Mouse (Mus musculus): Measurements from ENCODE around the gene Rbm43. TPM values are rescaled to one million over a fixed set of nuclear protein-coding genes. Genes with fewer than 3 reads are reported as not detected.
A peak's percentile ranks its signal among the peaks of the same experiment; 100 is the strongest.

The Rbm43 gene
- polyA plus RNA-seq, 1 experiment from 2014 or later = 5.1 TPM

GRCm38 (mm10) chr2:51945812-51946211, 10.8 kb upstream of the Rbm43 start:
- ATAC-seq = no peak
- Histone ChIP-seq H3K9ac (ENCODE audit: low read depth, low read length) (no peak overlapping the region), H3K9me3 (ENCODE audit: control insufficient read depth) (no peaks in the 10 kb centered on the region), H3K4me3 (ENCODE audit: low read depth, low read length) (no peak overlapping the region), H3K4me1 (replicated peaks; ENCODE audit: control insufficient read depth, insufficient read depth, low read length) (no peaks in the 10 kb centered on the region), H3K36me3 (ENCODE audit: control insufficient read depth, insufficient read depth) (peaks cover 5% of the 10 kb centered on the region), H3K4me2 (replicated peaks; ENCODE audit: low read depth) (no peak overlapping the region), H3K27me3 (replicated peaks; ENCODE audit: control insufficient read depth, insufficient read depth, low read length) (no peaks in the 10 kb centered on the region), H3K27ac (ENCODE audit: low read depth, low read length) (no peak overlapping the region)
- TF ChIP-seq CTCF (IDR thresholded peaks at IDR 0.05; ENCODE audit: low read depth) = no peak
- WGBS = 71% methylated on average over 2 of the region's 2 CpGs

GRCm38 (mm10) chr2:51941832-51942231, 6.9 kb upstream of the Rbm43 start:
- Histone ChIP-seq H3K9me3 (ENCODE audit: control insufficient read depth) (no peaks in the 10 kb centered on the region), H3K27ac (ENCODE audit: low read depth, low read length) (no peak overlapping the region), H3K27me3 (replicated peaks; ENCODE audit: control insufficient read depth, insufficient read depth, low read length) (no peaks in the 10 kb centered on the region), H3K36me3 (ENCODE audit: control insufficient read depth, insufficient read depth) (no peaks in the 10 kb centered on the region), H3K4me2 (replicated peaks; ENCODE audit: low read depth) (no peak overlapping the region), H3K4me3 (ENCODE audit: low read depth, low read length) (no peak overlapping the region), H3K9ac (ENCODE audit: low read depth, low read length) (no peak overlapping the region), H3K4me1 (replicated peaks; ENCODE audit: control insufficient read depth, insufficient read depth, low read length) (no peaks in the 10 kb centered on the region)
- no peak for TF ChIP-seq CTCF (IDR thresholded peaks at IDR 0.05; ENCODE audit: low read depth)
- 90% methylated on average over 7 of the region's 7 CpGs for WGBS
- ATAC-seq = no peak

GRCm38 (mm10) chr2:51938750-51939149, 3.8 kb upstream of the Rbm43 start:
- Histone ChIP-seq H3K9me3 (ENCODE audit: control insufficient read depth) (no peaks in the 10 kb centered on the region), H3K36me3 (ENCODE audit: control insufficient read depth, insufficient read depth) (no peaks in the 10 kb centered on the region), H3K27ac (ENCODE audit: low read depth, low read length) (no peak overlapping the region), H3K4me1 (replicated peaks; ENCODE audit: control insufficient read depth, insufficient read depth, low read length) (no peaks in the 10 kb centered on the region; the same call in 1 of the 2 replicates), H3K4me3 (ENCODE audit: low read depth, low read length) (no peak overlapping the region), H3K27me3 (replicated peaks; ENCODE audit: control insufficient read depth, insufficient read depth, low read length) (no peaks in the 10 kb centered on the region), H3K9ac (ENCODE audit: low read depth, low read length) (no peak overlapping the region), H3K4me2 (replicated peaks; ENCODE audit: low read depth) (no peak overlapping the region)
- 59% methylated on average over 3 of the region's 3 CpGs for WGBS
- ATAC-seq = no peak
- no peak for TF ChIP-seq CTCF (IDR thresholded peaks at IDR 0.05; ENCODE audit: low read depth)

GRCm38 (mm10) chr2:51937004-51937403, 2.0 kb upstream of the Rbm43 start:
- Histone ChIP-seq H3K9me3 (ENCODE audit: control insufficient read depth) (no peaks in the 10 kb centered on the region), H3K4me3 (ENCODE audit: low read depth, low read length) (no peak overlapping the region), H3K27me3 (replicated peaks; ENCODE audit: control insufficient read depth, insufficient read depth, low read length) (no peaks in the 10 kb centered on the region), H3K4me2 (replicated peaks; ENCODE audit: low read depth) (no peak overlapping the region), H3K4me1 (replicated peaks; ENCODE audit: control insufficient read depth, insufficient read depth, low read length) (no peaks in the 10 kb centered on the region; the same call in 1 of the 2 replicates), H3K9ac (ENCODE audit: low read depth, low read length) (no peak overlapping the region), H3K36me3 (ENCODE audit: control insufficient read depth, insufficient read depth) (no peaks in the 10 kb centered on the region), H3K27ac (ENCODE audit: low read depth, low read length) (no peak overlapping the region)
- peak; percentile 17; the same call in 1 of the 2 replicates for TF ChIP-seq CTCF (IDR thresholded peaks at IDR 0.05; ENCODE audit: low read depth)
- ATAC-seq = no peak
- 64% methylated on average over 6 of the region's 6 CpGs for WGBS

- Histone ChIP-seq H3K27ac (ENCODE audit: low read depth, low read length) (no peak overlapping the region), H3K4me3 (ENCODE audit: low read depth, low read length) (no peak overlapping the region), H3K4me1 (replicated peaks; ENCODE audit: control insufficient read depth, insufficient read depth, low read length) (no peaks in the 10 kb centered on the region; the same call in 1 of the 2 replicates), H3K4me2 (replicated peaks; ENCODE audit: low read depth) (no peak overlapping the region), H3K36me3 (ENCODE audit: control insufficient read depth, insufficient read depth) (no peaks in the 10 kb centered on the region), H3K9me3 (ENCODE audit: control insufficient read depth) (no peaks in the 10 kb centered on the region), H3K27me3 (replicated peaks; ENCODE audit: control insufficient read depth, insufficient read depth, low read length) (no peaks in the 10 kb centered on the region), H3K9ac (ENCODE audit: low read depth, low read length) (no peak overlapping the region)
- WGBS = 70% methylated on average over 3 of the region's 3 CpGs
- no peak for TF ChIP-seq CTCF (IDR thresholded peaks at IDR 0.05; ENCODE audit: low read depth)
- no peak for ATAC-seq
Observed at GRCm38 (mm10) chr2:51936585-51936984, 1.6 kb upstream of the Rbm43 start.

- no peaks in the 10 kb centered on the region for H3K9me3 ChIP-seq (ENCODE audit: control insufficient read depth)
- H3K4me2 ChIP-seq (replicated peaks; ENCODE audit: low read depth) = no peak overlapping the region
- TF ChIP-seq CTCF (IDR thresholded peaks at IDR 0.05; ENCODE audit: low read depth) = no peak
- no peak overlapping the region for H3K4me3 ChIP-seq (ENCODE audit: low read depth, low read length)
- WGBS = 92% methylated on average over 7 of the region's 7 CpGs
- no peak overlapping the region for H3K27ac ChIP-seq (ENCODE audit: low read depth, low read length)
- H3K27me3 ChIP-seq (replicated peaks; ENCODE audit: control insufficient read depth, insufficient read depth, low read length) = no peaks in the 10 kb centered on the region
- ATAC-seq = no peak
- H3K9ac ChIP-seq (ENCODE audit: low read depth, low read length) = no peak overlapping the region
- no peaks in the 10 kb centered on the region for H3K36me3 ChIP-seq (ENCODE audit: control insufficient read depth, insufficient read depth)
- no peaks in the 10 kb centered on the region; the same call in 1 of the 2 replicates for H3K4me1 ChIP-seq (replicated peaks; ENCODE audit: control insufficient read depth, insufficient read depth, low read length)
Observed at GRCm38 (mm10) chr2:51935921-51936320, 958 bp upstream of the Rbm43 start.
